In the genomic region with DNA sequence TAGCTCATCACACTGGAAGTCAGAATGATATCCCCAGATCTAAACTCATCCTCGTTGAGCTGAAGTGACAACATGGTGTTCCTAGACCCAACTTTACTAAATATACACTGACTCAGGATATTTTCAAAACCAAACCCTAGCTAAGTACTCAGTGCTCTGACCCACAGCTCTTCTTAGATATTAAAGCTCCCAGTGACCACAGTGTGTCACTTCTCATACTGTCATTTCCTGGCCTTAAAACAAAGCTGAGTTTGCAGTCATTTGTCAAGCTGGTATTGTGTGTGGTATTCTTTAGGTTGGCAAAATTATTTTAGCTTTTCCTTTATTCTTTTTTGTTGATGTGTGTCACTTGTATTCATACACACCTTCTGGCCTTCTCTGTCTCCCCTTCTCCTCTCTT, we compare ENCODE assay signal across 30 mouse cellular contexts. TPM values are rescaled to one million over a fixed set of nuclear protein-coding genes. Genes with fewer than 3 reads are reported as not detected.
"Had no signal": no experiment of that assay in that cellular context is flagged by ENCODE, and none has a peak within 500 bp of the region (broad histone marks: within the 10 kb centered on the region; RNA-seq: fewer than 3 reads in every experiment).

No protein-coding gene starts in this region.

- H3K4me1 ChIP-seq: heart, embryonic 13.5 days; heart, embryonic 15.5 days; hindbrain, embryonic 15.5 days; limb, embryonic 13.5 days; limb, embryonic 15.5 days had no signal

- H3K27ac ChIP-seq: gastrocnemius, adult 2 months; heart, embryonic 13.5 days; heart, embryonic 15.5 days; hindbrain, embryonic 13.5 days; hindbrain, embryonic 15.5 days; hindbrain, postnatal 0 days; kidney, embryonic 15.5 days; kidney, postnatal 0 days; limb, embryonic 13.5 days; limb, embryonic 15.5 days; liver, embryonic 12.5 days had no signal

- H3K4me3 ChIP-seq: gastrocnemius, adult 2 months; heart, embryonic 13.5 days; heart, embryonic 15.5 days; hindbrain, embryonic 13.5 days; hindbrain, embryonic 15.5 days; kidney, embryonic 15.5 days; limb, embryonic 13.5 days; limb, embryonic 15.5 days; liver, embryonic 12.5 days had no signal

- H3K36me3 ChIP-seq: heart, embryonic 13.5 days; heart, embryonic 15.5 days; hindbrain, embryonic 13.5 days; hindbrain, embryonic 15.5 days; kidney, embryonic 15.5 days; limb, embryonic 13.5 days; limb, embryonic 15.5 days; liver, embryonic 12.5 days had no signal

- DNase-seq: gastrocnemius, adult 2 months; gastrocnemius, postnatal 10 days; gastrocnemius, postnatal 25 days; heart, adult 18-20 months; heart, postnatal 14 days; heart, postnatal 36 days; kidney, adult 11 months; kidney, adult 2 months; kidney, adult 9 months; kidney, postnatal 14 days; kidney, postnatal 36 days; layer of hippocampus, adult 9-11 months; layer of hippocampus, postnatal 36 days; left cerebral cortex, postnatal 4 days had no signal

RNA-seq across cellular contexts. Expression of a gene that starts 36.4 kb away (rescaled TPM):
- total RNA-seq: granulocyte monocyte progenitor cell, adult 5-6 weeks; heart, adult 18-20 months; heart, postnatal 36 days; hematopoietic stem cell, adult 5-6 weeks; layer of hippocampus, adult 18-20 months; liver, adult 2 months had no signal
- polyA plus RNA-seq: heart, embryonic 11.5 days; limb, embryonic 11.5 days; liver, adult 2 months; liver, embryonic 12.5 days had no signal
